Mouse (Mus musculus): ENCODE measurements around the gene Emcn. TPM values are rescaled to one million over a fixed set of nuclear protein-coding genes. Genes with fewer than 3 reads are reported as not detected.

Emcn gene
- total and polyA plus RNA-seq, 3 experiments, result not detected

DNA sequence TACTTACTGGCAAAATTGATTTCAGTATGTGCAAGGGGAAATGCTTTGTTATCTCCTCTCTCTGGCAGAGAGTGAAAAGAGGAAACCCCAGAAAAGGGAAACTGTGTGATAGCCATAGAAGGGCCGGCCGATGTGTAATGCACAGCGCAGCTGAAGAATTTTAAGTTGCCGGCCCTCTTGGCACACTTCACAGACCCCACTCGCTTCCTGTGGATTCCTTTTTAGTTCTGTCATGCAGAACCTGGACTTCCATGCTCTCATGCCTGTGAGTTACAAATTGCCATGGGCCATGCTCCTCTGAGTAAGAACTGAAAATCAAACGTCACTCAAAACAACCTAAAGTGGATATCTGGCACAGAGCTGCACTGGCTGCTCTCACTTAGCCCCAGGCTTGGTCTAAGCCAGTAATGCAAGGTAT lies 47.7 kb upstream of the Emcn start (continued):
- TF ChIP-seq SMC3 (IDR thresholded peaks at IDR 0.05; ENCODE audit: low read depth, low read length) (no peak), MAX (IDR thresholded peaks at IDR 0.05; ENCODE audit: low read length) (0 out of 2 replicates have a peak, but pooled peaks have one; percentile 20), E2F4 (IDR thresholded peaks at IDR 0.05; ENCODE audit: insufficient replicate concordance, low read depth, low read length) (no peak), MYC (IDR thresholded peaks at IDR 0.05; ENCODE audit: low read depth, low read length) (no peak), CHD1 (IDR thresholded peaks at IDR 0.05; ENCODE audit: low read depth, low read length) (no peak), MAFK (IDR thresholded peaks at IDR 0.05; ENCODE audit: insufficient replicate concordance, low read length) (no peak), USF1 (IDR thresholded peaks at IDR 0.05; ENCODE audit: low read depth, low read length) (no peak), MEF2A (IDR thresholded peaks at IDR 0.05; ENCODE audit: borderline replicate concordance, low read depth, low read length) (peak; percentile 42; the same call in 1 of the 2 replicates), UBTF (IDR thresholded peaks at IDR 0.05; ENCODE audit: low read depth, low read length) (no peak), ETS1 (conservative IDR thresholded peaks at IDR 0.05; ENCODE audit: low read depth, low read length) (peak; percentile 51; the same call in 1 of the 2 replicates), POLR2A (IDR thresholded peaks at IDR 0.05; ENCODE audit: low read depth, low read length) (no peak), JUN (IDR thresholded peaks at IDR 0.05; ENCODE audit: insufficient read depth, low read depth, low read length) (no peak), NRF1 (IDR thresholded peaks at IDR 0.05; ENCODE audit: low read depth, low read length) (no peak)

DNA sequence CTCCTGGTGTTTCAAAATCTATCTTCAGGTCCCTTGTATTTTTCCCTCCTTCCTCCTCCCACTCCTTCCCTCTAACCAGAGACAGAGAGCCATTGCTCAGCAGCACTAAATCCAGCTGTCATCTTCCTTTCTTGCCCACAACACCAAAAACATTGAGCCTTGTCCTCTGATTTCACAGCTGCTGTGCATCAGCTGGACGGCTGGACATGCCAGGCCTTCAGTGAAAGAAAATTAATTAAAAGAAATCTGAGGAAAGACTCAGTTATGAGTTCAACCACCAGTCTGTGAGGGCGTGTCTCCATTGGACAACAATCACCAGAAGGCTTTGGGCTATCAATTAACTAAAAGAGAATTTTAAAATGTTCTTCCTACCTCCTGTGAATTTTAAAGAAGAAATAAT lies 42.6 kb upstream of the Emcn start:
- H3K79me2 ChIP-seq (replicated peaks; ENCODE audit: control insufficient read depth, extremely low read depth, insufficient read depth, poor library complexity, severe bottlenecking), result no peaks in the 10 kb centered on the region
- H3K36me3 ChIP-seq (replicated peaks in 1 of 2; ENCODE audit: control insufficient read depth in 1 of 2, insufficient read depth in 1 of 2, low read length in 1 of 2), result no peaks in the 10 kb centered on the region
- DNase-seq (ENCODE audit: extremely low read depth), result no peak
- dilution Hi-C loops (cut with MboI; ENCODE audit: extremely low pct_ligation_motif_present, extremely low pct_unique_long_range_greater_than_20kb, low sequenced_read_pairs), result no loop called here
- H3K4me2 ChIP-seq (ENCODE audit: insufficient read depth, low read depth, poor library complexity, severe bottlenecking), result no peak overlapping the region
- in situ Hi-C loops (cut with MboI; ENCODE audit: low pct_ligation_motif_present, low pct_unique_long_range_greater_than_20kb, low sequenced_read_pairs), result no loop called here
- no peak overlapping the region for H3K27ac ChIP-seq (ENCODE audit: insufficient read depth, low read depth)
- H3K4me3 ChIP-seq (replicated peaks in 1 of 3; ENCODE audit: low read depth in 2 of 3, low read length in 2 of 3, poor library complexity in 1 of 3), result no peak overlapping the region
- no peaks in the 10 kb centered on the region for H3K27me3 ChIP-seq (replicated peaks)
- no peaks in the 10 kb centered on the region for H3K9me3 ChIP-seq (replicated peaks; ENCODE audit: low read length)
- H3K4me1 ChIP-seq (ENCODE audit: control insufficient read depth in 1 of 2, insufficient read depth in 2 of 2), result peaks cover 2 to 7% of the 10 kb centered on the region in 2 experiments; a peak in 3 of 4 replicates
- TF ChIP-seq CHD1 (IDR thresholded peaks at IDR 0.05; ENCODE audit: low read depth, low read length), result no peak
- no peak for TF ChIP-seq KAT2A (IDR thresholded peaks at IDR 0.05; ENCODE audit: insufficient replicate concordance, low read length)
- TF ChIP-seq HCFC1 (IDR thresholded peaks at IDR 0.05; ENCODE audit: low read depth, low read length), result no peak
- no peak for TF ChIP-seq RCOR1 (conservative IDR thresholded peaks at IDR 0.05; ENCODE audit: low read depth, low read length)
- TF ChIP-seq SMC3 (IDR thresholded peaks at IDR 0.05; ENCODE audit: low read depth, low read length), result no peak
- TF ChIP-seq ELF1 (IDR thresholded peaks at IDR 0.05; ENCODE audit: low read depth, low read length), result no peak
- TF ChIP-seq POLR2A (IDR thresholded peaks at IDR 0.05; ENCODE audit: low read depth, low read length), result no peak
- no peak for TF ChIP-seq JUND (conservative IDR thresholded peaks at IDR 0.05; ENCODE audit: low read depth, low read length)
- TF ChIP-seq ZMIZ1 (IDR thresholded peaks at IDR 0.05; ENCODE audit: low read depth, low read length), result no peak
- no peak for TF ChIP-seq CHD2 (IDR thresholded peaks at IDR 0.05; ENCODE audit: low read length)
- TF ChIP-seq MAX (IDR thresholded peaks at IDR 0.05; ENCODE audit: low read length), result no peak
- no peak for TF ChIP-seq PAX5 (IDR thresholded peaks at IDR 0.05; ENCODE audit: low read length)
- no peak for TF ChIP-seq TBP (conservative IDR thresholded peaks at IDR 0.05; ENCODE audit: low read depth, low read length)
- TF ChIP-seq MAZ (IDR thresholded peaks at IDR 0.05; ENCODE audit: low read depth, low read length), result no peak
- TF ChIP-seq MEF2A (IDR thresholded peaks at IDR 0.05; ENCODE audit: borderline replicate concordance, low read depth, low read length), result no peak
- no peak overlapping the region for H3K9ac ChIP-seq (ENCODE audit: insufficient read depth, low read depth)
